Mouse (Mus musculus) lung, adult 2 months (tissue): Measurements from ENCODE around the gene Gstm6.
"Not testable (repeated sequence)": the region's sequence is repeated elsewhere in the genome, so short reads cannot be mapped to it uniquely, and the experiment has no call there.

ENCODE experiments used
- CTCF ChIP-seq: fragments of 200-500 bp; IDR thresholded peaks from 2 replicates; pipeline ENCODE4 v1.5.1; 2011; ENCODE audit warnings: mild to moderate bottlenecking, low read length, control low read depth; ENCODE audit not compliant: insufficient read depth
- POLR2A ChIP-seq: fragments of 200-500 bp; IDR thresholded peaks from 2 replicates; pipeline ENCODE4 v1.6.1; 2011; ENCODE audit warnings: low read depth, mild to moderate bottlenecking, control low read depth, low read length, borderline replicate concordance; ENCODE audit errors: extremely low read depth

- TF ChIP-seq CTCF, POLR2A: not testable (repeated sequence)
These were observed 27.6 kb upstream of the Gstm6 start for GRCm38 (mm10) chr3:107971101-107971500.
